Mouse (Mus musculus) retina, embryonic 14.5 days (tissue): ENCODE measurements around the gene Smagp.

ENCODE experiments used
- DNase-seq: peaks from one replicate; pipeline ENCODE4 v3.0.0-alpha.2; 2015; ENCODE audit warnings: low spot score

Gene Smagp

DNA sequence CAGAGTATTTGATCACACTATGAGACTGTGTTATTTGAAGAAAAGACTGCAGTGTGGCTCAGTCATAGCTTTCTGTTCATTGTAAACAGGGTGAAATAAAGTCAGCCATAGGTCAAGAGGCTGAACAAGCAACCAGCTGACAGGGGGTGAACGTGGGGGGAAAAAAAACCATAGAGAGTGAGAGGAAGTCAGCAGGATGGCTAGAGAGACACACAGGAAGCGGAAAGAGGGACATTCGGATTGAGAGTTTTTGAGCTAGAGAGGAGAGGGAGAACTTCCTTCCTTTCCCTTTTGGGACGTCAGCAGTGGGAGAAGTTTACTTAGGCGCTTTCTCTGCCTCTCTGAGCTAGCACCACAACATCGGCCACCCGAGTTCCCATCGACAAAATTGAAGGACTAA, 46.3 kb downstream of the Smagp start:
- DNase-seq, result no peak

DNA sequence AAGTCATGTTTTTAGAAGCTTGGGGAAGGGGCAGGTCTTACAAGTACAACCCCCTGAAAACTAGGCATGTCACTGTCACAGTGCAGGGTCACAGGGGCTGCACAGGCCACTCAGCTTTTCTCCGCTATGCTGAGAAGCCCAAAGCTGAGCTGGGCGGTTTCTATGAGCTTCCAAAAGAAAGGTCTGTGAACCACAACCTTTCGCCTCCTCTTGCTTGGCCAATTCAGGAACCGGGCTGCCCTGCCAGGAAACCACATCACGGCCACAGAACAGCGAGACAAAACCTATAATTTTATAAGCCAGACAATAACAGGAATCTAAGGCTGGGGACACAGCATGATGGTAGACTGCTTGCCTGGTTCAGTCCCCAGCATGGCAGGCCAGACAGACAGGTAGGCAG, 48.4 kb downstream of the Smagp start:
- no peak for DNase-seq

DNA sequence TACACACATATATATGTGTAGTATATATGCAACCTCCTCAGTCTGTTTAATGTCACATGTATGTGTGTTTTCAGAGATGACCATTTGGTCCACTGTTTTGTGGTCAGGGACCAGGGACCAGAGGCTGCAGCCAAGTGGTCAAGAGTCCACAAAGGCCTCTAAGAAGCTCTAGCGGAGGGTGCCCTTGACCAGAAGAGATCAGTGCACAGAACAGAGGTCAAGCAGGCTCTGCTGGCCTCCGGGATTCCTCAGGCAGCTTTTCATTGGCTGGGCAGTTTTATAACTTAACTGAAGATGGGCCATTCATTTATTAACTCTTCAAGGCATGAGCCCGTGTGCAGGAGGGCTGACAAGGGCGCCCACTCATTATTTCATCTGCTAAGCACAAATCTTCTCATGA, 49.6 kb downstream of the Smagp start:
- no peak for DNase-seq

DNA sequence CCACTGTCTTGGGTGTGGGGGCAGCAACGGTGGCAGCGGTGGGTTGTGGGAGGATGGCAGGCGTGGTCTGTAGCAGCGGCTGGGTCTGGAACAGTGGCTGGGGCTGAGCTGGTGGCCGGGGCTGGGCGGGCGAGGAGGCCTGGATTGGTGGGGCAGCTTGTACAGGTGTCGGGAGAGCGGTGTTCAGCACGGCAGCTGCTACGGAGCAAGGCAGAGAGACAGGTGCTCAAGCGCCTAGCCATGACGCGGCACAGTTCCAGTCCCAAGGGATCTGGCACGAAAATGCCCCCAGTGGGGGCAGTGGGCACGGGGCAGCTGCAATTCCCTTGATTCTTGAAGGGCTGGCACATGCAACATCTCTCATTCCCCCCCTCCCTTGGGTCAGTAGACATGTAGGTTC, 50.8 kb downstream of the Smagp start:
- no peak for DNase-seq

DNA sequence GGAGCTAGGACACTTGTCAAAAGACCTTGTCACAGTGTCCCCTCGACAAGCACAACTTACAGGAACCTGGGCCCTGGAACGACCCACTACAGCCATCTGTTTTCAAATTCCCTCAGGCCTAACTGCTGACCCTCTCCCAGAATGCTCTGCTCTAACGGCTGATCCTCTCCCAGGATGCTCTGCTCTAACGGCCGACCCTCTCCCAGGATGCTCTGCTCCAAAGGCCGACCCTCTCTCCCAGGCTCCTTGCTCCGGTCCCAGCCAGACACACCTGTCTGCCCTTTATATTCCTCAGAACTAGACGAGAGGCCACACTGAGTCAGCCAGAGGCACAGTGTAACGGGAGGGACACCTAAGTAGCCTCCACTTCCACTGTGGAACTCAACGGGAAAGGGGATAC, 56.6 kb downstream of the Smagp start:
- no peak for DNase-seq

DNA sequence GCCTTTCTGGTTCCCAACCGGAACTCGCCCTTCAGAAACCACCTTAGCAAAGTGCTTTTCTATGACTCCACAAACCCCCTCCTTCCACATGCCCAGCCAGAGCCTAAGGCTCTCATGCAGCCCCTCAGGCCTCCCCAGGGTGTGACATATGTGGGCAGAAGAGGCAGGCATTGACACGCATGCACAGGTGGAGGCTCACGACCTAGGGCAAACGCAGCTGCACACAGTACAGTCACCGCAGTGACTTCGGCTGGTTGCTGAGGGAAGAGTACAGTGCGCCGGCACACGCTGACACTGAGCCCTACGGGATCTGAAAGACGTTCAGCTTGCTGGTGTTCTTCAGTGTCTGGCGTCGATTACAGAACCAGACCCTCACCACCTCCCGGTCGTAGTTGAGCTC, 58.8 kb downstream of the Smagp start:
- no peak for DNase-seq

DNA sequence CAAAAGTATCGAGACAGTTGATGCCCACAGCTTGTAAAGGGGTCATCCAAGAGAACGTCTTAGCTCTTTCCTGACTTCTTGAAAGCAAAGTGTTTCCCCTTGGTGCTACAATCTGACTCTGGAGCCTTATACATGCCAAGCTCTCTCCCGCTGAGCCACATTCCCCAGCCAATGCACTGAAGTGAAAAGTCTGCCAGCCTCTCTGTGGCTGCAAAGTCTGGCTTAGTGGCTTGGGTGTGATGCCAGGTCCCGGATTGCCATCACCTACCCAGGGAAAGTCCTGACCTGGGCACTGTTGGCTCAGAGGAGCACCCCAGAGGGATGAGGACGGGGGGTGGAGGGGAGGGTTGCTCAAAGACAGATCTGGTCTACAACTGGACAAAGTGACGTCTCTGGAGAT, 59.9 kb downstream of the Smagp start:
- no peak for DNase-seq

DNA sequence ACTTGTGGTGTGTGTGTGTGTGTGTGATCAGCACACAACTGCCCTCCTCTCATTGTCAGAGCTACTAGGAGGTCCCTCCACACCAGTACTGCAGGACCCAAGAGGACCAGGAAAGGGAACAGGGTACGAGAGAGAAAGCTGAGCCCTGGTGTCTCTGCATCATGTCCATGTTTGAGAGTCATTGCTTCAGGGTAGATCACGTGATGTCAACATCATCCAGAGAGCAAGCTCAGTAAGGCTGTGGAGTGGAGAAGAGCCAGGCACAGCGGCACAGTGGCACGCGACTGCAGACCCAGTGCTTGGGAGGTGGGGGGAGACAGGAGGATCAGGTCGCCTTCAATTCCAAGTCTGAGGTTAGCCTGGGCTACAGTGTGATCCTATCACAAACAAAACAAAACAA, 60.3 kb downstream of the Smagp start:
- DNase-seq, result no peak

DNA sequence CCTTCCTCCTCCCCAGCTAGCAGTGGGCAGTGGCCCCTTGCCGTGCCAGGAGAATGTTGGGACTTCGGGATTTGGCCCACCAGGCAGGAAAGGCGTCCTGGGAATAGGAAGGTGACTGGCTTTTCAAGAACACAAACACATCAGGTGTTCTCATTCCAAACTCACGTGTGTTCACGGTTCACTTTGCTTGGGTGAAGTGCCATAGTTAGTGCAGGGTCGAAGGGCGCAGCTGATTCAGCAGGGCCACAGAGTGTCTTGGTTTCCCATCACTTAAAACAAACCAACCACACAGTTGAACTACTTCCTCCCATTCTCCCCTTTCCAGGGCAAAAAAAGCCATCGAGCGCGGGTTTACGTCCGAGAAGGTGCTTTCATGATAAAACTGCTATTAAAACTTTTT, 61.4 kb downstream of the Smagp start:
- DNase-seq, result no peak

DNA sequence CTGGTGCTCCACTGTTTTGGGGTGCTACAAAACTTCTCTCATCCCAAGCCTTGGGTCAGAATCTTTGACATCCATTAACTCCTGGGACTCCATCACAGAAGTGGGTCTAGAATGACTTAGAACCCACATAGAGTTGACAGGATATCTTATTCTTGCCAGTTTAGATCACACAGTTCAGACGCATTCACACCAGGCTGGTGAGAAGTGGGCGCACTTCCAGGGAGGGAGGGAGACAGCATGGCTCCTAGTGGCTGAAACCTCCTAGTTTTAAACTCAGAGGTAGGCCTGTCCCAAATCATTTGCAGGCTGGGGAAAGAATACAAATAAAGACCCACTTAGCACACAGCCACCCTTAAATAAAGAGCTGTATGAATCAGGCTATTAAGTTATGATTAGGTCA, 62.4 kb downstream of the Smagp start:
- no peak for DNase-seq

DNA sequence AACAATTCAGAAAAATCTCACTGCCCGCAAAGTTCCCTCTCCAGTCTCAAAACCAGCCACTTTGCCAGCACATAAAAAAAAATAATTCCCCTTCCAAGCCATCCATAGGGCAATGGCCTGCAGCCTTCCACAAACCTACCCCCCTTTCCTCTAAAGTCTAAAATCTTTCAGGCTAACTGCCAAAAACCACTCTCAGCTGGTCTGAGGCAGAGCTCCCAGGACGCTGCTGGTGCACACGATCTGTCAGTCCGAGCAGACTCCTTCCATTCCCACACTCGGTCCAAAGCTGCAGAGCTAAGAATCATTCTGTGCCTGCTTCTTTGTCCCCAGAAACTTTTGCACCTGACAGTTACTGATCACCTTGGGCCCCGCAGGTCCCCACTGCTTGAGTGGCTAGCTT, 62.8 kb downstream of the Smagp start:
- DNase-seq, result no peak
